Mouse (Mus musculus): Measurements from ENCODE around the gene Insm1. TPM values are rescaled to one million over a fixed set of nuclear protein-coding genes. Genes with fewer than 3 reads are reported as not detected.

The Insm1 gene
- total and polyA plus RNA-seq, 2 experiments from 2014 or later = 4.6 to 30.8 TPM

- no peaks in the 10 kb centered on the region for H3K9me3 ChIP-seq (ENCODE audit: low read length)
- ATAC-seq = no peak
- peak overlapping the region; percentile 9; the same call in 1 of the 2 replicates for H3K4me3 ChIP-seq (ENCODE audit: low read depth, low read length)
- H3K36me3 ChIP-seq (ENCODE audit: insufficient read depth) = no peaks in the 10 kb centered on the region
- no peak overlapping the region for H3K9ac ChIP-seq
- H3K27me3 ChIP-seq (ENCODE audit: insufficient read depth, low read length) = no peaks in the 10 kb centered on the region
- no peak for TF ChIP-seq CTCF (IDR thresholded peaks at IDR 0.05; ENCODE audit: low read depth)
- 15% methylated on average over 19 of the region's 19 CpGs for WGBS
- peak overlapping the region; percentile 40; the same call in 1 of the 2 replicates for H3K27ac ChIP-seq (ENCODE audit: low read depth, low read length)
- peak; percentile 54 for DNase-seq
- peak overlapping the region; percentile 54 for H3K4me2 ChIP-seq (ENCODE audit: low read depth)
- peaks cover 8% of the 10 kb centered on the region for H3K4me1 ChIP-seq (ENCODE audit: insufficient read depth)
Measured at GRCm38 (mm10) chr2:146218881-146219535, 2.7 kb upstream of the Insm1 start.

- WGBS = 14% methylated on average over 11 of the region's 11 CpGs
- peak overlapping the region; percentile 40; the same call in 1 of the 2 replicates for H3K27ac ChIP-seq (ENCODE audit: low read depth, low read length)
- no peaks in the 10 kb centered on the region for H3K36me3 ChIP-seq (ENCODE audit: insufficient read depth)
- H3K9me3 ChIP-seq (ENCODE audit: low read length) = no peaks in the 10 kb centered on the region
- no peak for ATAC-seq
- peaks cover 8% of the 10 kb centered on the region for H3K4me1 ChIP-seq (ENCODE audit: insufficient read depth)
- peak overlapping the region; percentile 20; the same call in 1 of the 2 replicates for H3K4me2 ChIP-seq (ENCODE audit: low read depth)
- no peak overlapping the region for H3K9ac ChIP-seq
- H3K27me3 ChIP-seq (ENCODE audit: insufficient read depth, low read length) = no peaks in the 10 kb centered on the region
- DNase-seq = peak; percentile 40
- no peak for TF ChIP-seq CTCF (IDR thresholded peaks at IDR 0.05; ENCODE audit: low read depth)
- peak overlapping the region; percentile 9; the same call in 1 of the 2 replicates for H3K4me3 ChIP-seq (ENCODE audit: low read depth, low read length)
Measured at GRCm38 (mm10) chr2:146219791-146220190, 1.9 kb upstream of the Insm1 start.

GRCm38 (mm10) chr2:146220591-146221075 lies 1.1 kb upstream of the Insm1 start:
- Histone ChIP-seq H3K9me3 (ENCODE audit: low read length) (no peaks in the 10 kb centered on the region), H3K36me3 (ENCODE audit: insufficient read depth) (no peaks in the 10 kb centered on the region), H3K27me3 (ENCODE audit: insufficient read depth, low read length) (no peaks in the 10 kb centered on the region), H3K4me3 (ENCODE audit: low read depth, low read length) (peak overlapping the region; percentile 80), H3K4me2 (ENCODE audit: low read depth) (peak overlapping the region; percentile 93), H3K27ac (ENCODE audit: low read depth, low read length) (peak overlapping the region; percentile 94), H3K9ac (peak overlapping the region; percentile 84), H3K4me1 (ENCODE audit: insufficient read depth) (peaks cover 8% of the 10 kb centered on the region)
- DNase-seq (peak; percentile 64), ATAC-seq (no peak)
- TF ChIP-seq CTCF (IDR thresholded peaks at IDR 0.05; ENCODE audit: low read depth) = no peak
- 2% methylated on average over 24 of the region's 24 CpGs for WGBS

GRCm38 (mm10) chr2:146221929-146222278 lies 183 bp downstream of the Insm1 start:
- DNase-seq (peak; percentile 94), ATAC-seq (peak; percentile 84)
- H3K4me1 ChIP-seq (ENCODE audit: insufficient read depth) = peaks cover 8% of the 10 kb centered on the region
- whole genome bisulfite sequencing = 1% methylated on average over 44 of the region's 44 CpGs
- peak overlapping the region; percentile 93 for H3K4me2 ChIP-seq (ENCODE audit: low read depth)
- H3K9me3 ChIP-seq (ENCODE audit: low read length) = no peaks in the 10 kb centered on the region
- peak overlapping the region; percentile 80 for H3K4me3 ChIP-seq (ENCODE audit: low read depth, low read length)
- H3K27me3 ChIP-seq (ENCODE audit: insufficient read depth, low read length) = no peaks in the 10 kb centered on the region
- peak overlapping the region; percentile 94 for H3K27ac ChIP-seq (ENCODE audit: low read depth, low read length)
- H3K9ac ChIP-seq = peak overlapping the region; percentile 84
- H3K36me3 ChIP-seq (ENCODE audit: insufficient read depth) = no peaks in the 10 kb centered on the region
- TF ChIP-seq CTCF (IDR thresholded peaks at IDR 0.05; ENCODE audit: low read depth) = no peak

- TF ChIP-seq CTCF (IDR thresholded peaks at IDR 0.05; ENCODE audit: low read depth) = no peak
- Histone ChIP-seq H3K36me3 (ENCODE audit: insufficient read depth) (no peaks in the 10 kb centered on the region), H3K27me3 (ENCODE audit: insufficient read depth, low read length) (no peaks in the 10 kb centered on the region), H3K9ac (peak overlapping the region; percentile 84), H3K9me3 (ENCODE audit: low read length) (no peaks in the 10 kb centered on the region), H3K4me1 (ENCODE audit: insufficient read depth) (peaks cover 8% of the 10 kb centered on the region), H3K4me2 (ENCODE audit: low read depth) (peak overlapping the region; percentile 93), H3K4me3 (ENCODE audit: low read depth, low read length) (peak overlapping the region; percentile 80), H3K27ac (ENCODE audit: low read depth, low read length) (peak overlapping the region; percentile 94)
- 2% methylated on average over 119 of the region's 133 CpGs for WGBS
- DNase-seq (peak; percentile 70), ATAC-seq (peak; percentile 47)
Measured at GRCm38 (mm10) chr2:146222279-146223175, 806 bp downstream of the Insm1 start.

- H3K9me3 ChIP-seq (ENCODE audit: low read length) = no peaks in the 10 kb centered on the region
- no peaks in the 10 kb centered on the region for H3K27me3 ChIP-seq (ENCODE audit: insufficient read depth, low read length)
- H3K4me3 ChIP-seq (ENCODE audit: low read depth, low read length) = peak overlapping the region; percentile 80
- ATAC-seq = peak; percentile 10; the same call in 1 of the 2 replicates
- peaks cover 3% of the 10 kb centered on the region; the same call in 1 of the 2 replicates for H3K4me1 ChIP-seq (ENCODE audit: insufficient read depth)
- peak overlapping the region; percentile 94 for H3K27ac ChIP-seq (ENCODE audit: low read depth, low read length)
- under 1% methylated on average over 69 of the region's 75 CpGs for WGBS
- DNase-seq = peak; percentile 69
- peak overlapping the region; percentile 84 for H3K9ac ChIP-seq
- peak overlapping the region; percentile 93 for H3K4me2 ChIP-seq (ENCODE audit: low read depth)
- no peaks in the 10 kb centered on the region for H3K36me3 ChIP-seq (ENCODE audit: insufficient read depth)
- peak; percentile 36 for TF ChIP-seq CTCF (IDR thresholded peaks at IDR 0.05; ENCODE audit: low read depth)
Measured at GRCm38 (mm10) chr2:146223176-146223905, 1.6 kb downstream of the Insm1 start.
